In the genomic region with DNA sequence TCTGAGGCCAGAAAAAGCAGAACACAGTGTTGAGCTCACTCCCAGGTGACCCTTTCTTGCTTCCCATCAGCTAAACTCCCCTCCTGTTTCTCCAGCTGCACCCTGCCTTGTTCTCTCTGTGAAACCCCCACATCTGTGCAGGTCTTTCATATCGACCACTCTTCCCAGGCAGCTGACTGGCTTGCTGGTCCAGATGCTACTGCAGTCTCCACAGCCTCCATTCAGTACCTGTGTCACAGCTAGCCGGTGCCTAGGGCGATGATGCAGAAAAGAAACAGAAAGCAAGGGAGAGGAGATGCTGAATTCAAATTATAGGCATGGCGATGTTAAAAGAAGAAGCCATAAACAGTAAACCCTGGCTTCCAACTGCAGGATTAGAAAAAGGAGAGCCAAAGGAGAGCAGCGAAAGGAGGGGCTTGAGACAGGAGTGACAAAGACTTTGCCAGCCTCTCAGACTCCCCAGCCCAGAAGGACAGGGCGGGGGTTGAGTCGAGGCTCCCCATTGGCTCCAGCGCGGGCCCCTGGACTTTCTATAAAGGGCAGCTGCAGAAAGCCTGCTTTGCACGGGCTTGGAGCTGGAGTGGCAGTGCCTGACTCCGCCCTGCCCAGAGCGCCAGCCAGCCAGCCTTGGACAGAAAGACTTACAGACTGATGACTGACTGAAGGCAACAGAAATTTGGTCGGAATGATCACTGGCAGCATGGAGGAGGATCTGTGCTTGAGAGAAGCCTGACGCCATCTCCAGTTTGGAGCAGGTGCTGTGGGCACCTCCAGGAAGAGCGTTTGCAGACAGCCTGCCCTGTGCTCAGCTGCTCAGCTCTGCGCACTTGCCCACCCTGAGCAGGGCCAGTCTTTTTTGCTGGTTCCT, we compare ENCODE assay signal across 8 mouse cellular contexts. TPM values are rescaled to one million over a fixed set of nuclear protein-coding genes. Genes with fewer than 3 reads are reported as not detected.
DNase-seq lines count a peak whose midpoint lies in the region; ATAC-seq and TF ChIP-seq lines count a peak whose summit lies in the region.

Gpr165 (plus strand) TSS at position 535 of the 868 bp plus-strand sequence.

- peak within 1 kb of the TSS; percentile 50 for H3K9ac ChIP-seq in forebrain, postnatal 0 days

- H3K27me3 ChIP-seq in forebrain, postnatal 0 days (ENCODE audit: insufficient read depth, low read length): no peaks in the 10 kb centered on the region

- H3K27ac ChIP-seq in forebrain, postnatal 0 days (ENCODE audit: low read depth, low read length): peak within 1 kb of the TSS; percentile 21; the same call in 1 of the 2 replicates

- H3K4me3 ChIP-seq in forebrain, postnatal 0 days (ENCODE audit: low read depth, low read length): peak within 1 kb of the TSS; percentile 38

- intact Hi-C loops in heart, postnatal 14 days (cut with DNase I): no loop called here

- WGBS in forebrain, postnatal 0 days: 25% methylated on average over 16 of the region's 16 CpGs

- H3K9me3 ChIP-seq in forebrain, postnatal 0 days (ENCODE audit: low read length): no peaks in the 10 kb centered on the region

- H3K4me1 ChIP-seq in forebrain, postnatal 0 days (ENCODE audit: insufficient read depth): no peaks in the 10 kb centered on the region

- peak; percentile 98 for ATAC-seq in forebrain, postnatal 0 days

- no peaks in the 10 kb centered on the region for H3K36me3 ChIP-seq in forebrain, postnatal 0 days (ENCODE audit: insufficient read depth)

- DNase-seq in R1 (ENCODE audit: low read depth, low spot score): peak; percentile 1
- DNase-seq in cerebellum, adult 8-10 months: peak; percentile 1
- peak; percentile 69 for DNase-seq in forebrain, postnatal 0 days
- peak; percentile 12 to 25 for DNase-seq in heart, postnatal 14 days
- DNase-seq in layer of hippocampus, postnatal 14 days (ENCODE audit: low spot score in 2 of 2): peak; percentile 43 to 56
- peak; percentile 39 for DNase-seq in mesoderm, embryonic 11.5 days (ENCODE audit: low read depth, low spot score)
- peak; percentile 43 to 57 for DNase-seq in right cerebral cortex, postnatal 36 days (ENCODE audit: low spot score in 2 of 2)
- DNase-seq in thymus, postnatal 14 days: no peak

- no peak for TF ChIP-seq CTCF in forebrain, postnatal 0 days (IDR thresholded peaks at IDR 0.05; ENCODE audit: low read depth)

- H3K4me2 ChIP-seq in forebrain, postnatal 0 days (ENCODE audit: low read depth): peak within 1 kb of the TSS; percentile 55

RNA-seq across cellular contexts. Expression of gene Gpr165, which starts in this region (rescaled TPM):
- total RNA-seq in forebrain, postnatal 0 days (2014; rRNA removed): 10.6 and 19.4 TPM in 2 replicates
- polyA plus RNA-seq in forebrain, postnatal 0 days (2015; fragmentation: Nextera tagmentation; extraction: Ambion mirVana): 2.6 and 3.8 TPM in 2 replicates
- total RNA-seq in heart, postnatal 14 days (2021): under 1 TPM; 0.10 to 0.14 TPM
- total RNA-seq in layer of hippocampus, postnatal 14 days (2021): 10 to 100 TPM; 10.9 to 13.3 TPM

Comparison
In these comparisons a context has a peak if more than half of its experiments do, and no peak if none do; other contexts are left out.
1. RNA of gene Gpr165 (total RNA-seq): 10.6 to 19.4 TPM in forebrain, postnatal 0 days and 10.9 to 13.3 TPM in layer of hippocampus, postnatal 14 days; 0.10 to 0.14 TPM in heart, postnatal 14 days; every median in the first group is over 10 times any median in the second.
2. Peak in DNase-seq in heart, postnatal 14 days; RNA of the gene not detected or under 1 TPM.